Mouse (Mus musculus): ENCODE data around the gene Psap. TPM values are rescaled to one million over a fixed set of nuclear protein-coding genes. Genes with fewer than 3 reads are reported as not detected.
"Not testable (repeated sequence)": the region's sequence is repeated elsewhere in the genome, so short reads cannot be mapped to it uniquely, and the experiment has no call there.

The Psap gene
- polyA plus RNA-seq, 1 experiment from 2014 or later = 143 TPM

DNA sequence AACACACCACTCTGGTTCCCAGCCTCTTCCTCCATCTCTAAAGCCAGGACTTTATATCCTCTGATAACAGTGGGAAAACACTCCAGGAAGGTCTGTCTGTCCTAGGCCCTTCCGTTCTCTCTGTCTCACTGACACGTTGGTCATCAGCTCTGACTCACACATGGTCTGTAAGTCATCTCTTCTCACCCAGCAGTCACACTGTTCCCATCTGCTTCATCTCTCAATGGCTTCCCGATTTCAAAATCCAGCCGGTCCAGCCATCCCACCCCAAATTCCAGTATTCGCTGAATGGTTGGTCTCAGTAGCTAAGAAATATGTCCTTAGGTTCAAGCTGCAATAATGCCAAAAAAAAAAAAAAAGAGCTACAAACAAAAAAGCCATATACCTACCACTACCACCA, 33.5 kb upstream of the Psap start:
- Histone ChIP-seq H3K36me3 (ENCODE audit: control insufficient read depth, insufficient read depth) (no peaks in the 10 kb centered on the region), H3K27ac (ENCODE audit: low read length) (no peak overlapping the region), H3K27me3 (ENCODE audit: control insufficient read depth, insufficient read depth, low read length) (no peaks in the 10 kb centered on the region), H3K4me3 (ENCODE audit: low read length) (no peak overlapping the region), H3K9me3 (replicated peaks; ENCODE audit: control insufficient read depth, low read length) (no peaks in the 10 kb centered on the region), H3K9ac (ENCODE audit: low read length) (no peak overlapping the region), H3K4me1 (ENCODE audit: control insufficient read depth, insufficient read depth, low read length) (no peaks in the 10 kb centered on the region), H3K4me2 (ENCODE audit: low read depth, low read length) (no peak overlapping the region)
- 58% methylated on average over 5 of the region's 5 CpGs for WGBS
- ATAC-seq (replicated peaks; ENCODE audit: extremely low read depth, insufficient read depth, low FRiP score) = no peak

DNA sequence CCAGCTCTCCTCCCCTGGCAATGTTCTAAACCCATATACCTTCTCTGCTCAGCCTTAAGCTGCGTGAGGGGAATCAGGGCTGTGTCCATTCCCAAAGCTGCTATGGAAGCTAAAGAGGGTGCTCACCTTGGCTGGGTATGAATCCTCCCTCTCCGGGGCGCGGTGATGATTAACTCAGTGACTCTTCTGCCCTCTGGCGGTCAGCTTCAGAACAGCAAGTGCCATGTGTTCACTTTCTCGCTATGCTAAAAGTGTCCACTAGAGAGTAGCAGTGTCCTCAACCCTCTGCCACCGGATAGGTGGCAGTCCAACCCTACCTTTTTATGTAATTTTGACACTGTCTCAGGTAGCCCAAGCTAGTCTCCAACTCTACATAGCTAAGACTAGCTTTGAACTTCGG, 32.4 kb upstream of the Psap start:
- 1% methylated on average over 8 of the region's 8 CpGs for WGBS
- no peak overlapping the region for H3K4me2 ChIP-seq (ENCODE audit: low read depth, low read length)
- no peak for ATAC-seq (replicated peaks; ENCODE audit: extremely low read depth, insufficient read depth, low FRiP score)
- H3K4me3 ChIP-seq (ENCODE audit: low read length) = no peak overlapping the region
- no peaks in the 10 kb centered on the region for H3K9me3 ChIP-seq (replicated peaks; ENCODE audit: control insufficient read depth, low read length)
- H3K36me3 ChIP-seq (ENCODE audit: control insufficient read depth, insufficient read depth) = no peaks in the 10 kb centered on the region
- H3K4me1 ChIP-seq (ENCODE audit: control insufficient read depth, insufficient read depth, low read length) = no peaks in the 10 kb centered on the region
- no peak overlapping the region for H3K9ac ChIP-seq (ENCODE audit: low read length)
- no peaks in the 10 kb centered on the region for H3K27me3 ChIP-seq (ENCODE audit: control insufficient read depth, insufficient read depth, low read length)
- H3K27ac ChIP-seq (ENCODE audit: low read length) = no peak overlapping the region

DNA sequence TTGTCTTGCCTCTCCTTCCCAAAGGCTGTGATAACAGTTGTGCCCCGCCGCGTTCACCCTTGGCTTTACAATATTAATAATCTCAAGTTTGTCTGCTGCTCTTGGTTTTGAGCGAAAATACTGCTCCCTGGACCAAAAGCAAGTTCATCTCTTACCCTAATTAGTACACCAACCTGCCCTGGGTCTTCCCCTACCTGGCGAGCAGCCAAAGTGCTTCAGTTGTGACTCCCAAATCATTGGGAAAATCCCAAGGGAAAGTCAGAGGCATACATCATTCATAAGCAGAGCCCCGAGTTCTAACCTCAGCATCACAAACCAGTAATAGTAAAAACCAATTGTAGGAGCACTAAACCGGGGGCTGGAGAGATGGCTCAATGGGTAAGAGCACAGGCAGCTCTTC, 31.8 kb upstream of the Psap start:
- H3K4me2 ChIP-seq (ENCODE audit: low read depth, low read length) = no peak overlapping the region
- 76% methylated on average over 7 of the region's 7 CpGs for WGBS
- H3K4me1 ChIP-seq (ENCODE audit: control insufficient read depth, insufficient read depth, low read length) = no peaks in the 10 kb centered on the region
- H3K27me3 ChIP-seq (ENCODE audit: control insufficient read depth, insufficient read depth, low read length) = no peaks in the 10 kb centered on the region
- H3K9ac ChIP-seq (ENCODE audit: low read length) = no peak overlapping the region
- no peak overlapping the region for H3K4me3 ChIP-seq (ENCODE audit: low read length)
- H3K27ac ChIP-seq (ENCODE audit: low read length) = no peak overlapping the region
- no peak for ATAC-seq (replicated peaks; ENCODE audit: extremely low read depth, insufficient read depth, low FRiP score)
- no peaks in the 10 kb centered on the region for H3K36me3 ChIP-seq (ENCODE audit: control insufficient read depth, insufficient read depth)
- H3K9me3 ChIP-seq (replicated peaks; ENCODE audit: control insufficient read depth, low read length) = no peaks in the 10 kb centered on the region

DNA sequence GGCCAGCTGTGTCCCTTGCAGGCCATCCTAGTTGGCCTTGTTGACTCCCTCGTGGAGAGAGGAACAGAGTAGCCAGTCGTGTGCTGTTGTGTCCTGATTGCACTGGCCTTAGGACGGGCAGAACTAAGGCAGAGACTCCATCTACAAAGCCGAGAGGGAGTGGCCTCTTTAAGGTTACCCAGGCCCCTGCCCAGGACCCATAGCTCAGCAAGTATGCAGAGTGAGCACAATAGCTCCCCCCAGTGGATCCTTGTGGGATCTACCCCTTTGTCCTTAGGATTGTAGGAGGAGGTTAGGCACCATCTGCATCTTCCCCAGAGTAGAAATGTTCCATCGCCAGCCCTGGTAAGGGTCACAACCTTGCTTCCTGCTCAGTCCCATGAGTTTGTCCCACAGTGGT, 30.9 kb upstream of the Psap start:
- H3K4me3 ChIP-seq (ENCODE audit: low read length) = no peak overlapping the region
- WGBS = 38% methylated on average over 5 of the region's 5 CpGs
- no peak overlapping the region for H3K4me2 ChIP-seq (ENCODE audit: low read depth, low read length)
- no peak for ATAC-seq (replicated peaks; ENCODE audit: extremely low read depth, insufficient read depth, low FRiP score)
- H3K27ac ChIP-seq (ENCODE audit: low read length) = no peak overlapping the region
- H3K9ac ChIP-seq (ENCODE audit: low read length) = no peak overlapping the region
- no peaks in the 10 kb centered on the region for H3K4me1 ChIP-seq (ENCODE audit: control insufficient read depth, insufficient read depth, low read length)
- no peaks in the 10 kb centered on the region for H3K27me3 ChIP-seq (ENCODE audit: control insufficient read depth, insufficient read depth, low read length)
- H3K9me3 ChIP-seq (replicated peaks; ENCODE audit: control insufficient read depth, low read length) = no peaks in the 10 kb centered on the region
- no peaks in the 10 kb centered on the region for H3K36me3 ChIP-seq (ENCODE audit: control insufficient read depth, insufficient read depth)

DNA sequence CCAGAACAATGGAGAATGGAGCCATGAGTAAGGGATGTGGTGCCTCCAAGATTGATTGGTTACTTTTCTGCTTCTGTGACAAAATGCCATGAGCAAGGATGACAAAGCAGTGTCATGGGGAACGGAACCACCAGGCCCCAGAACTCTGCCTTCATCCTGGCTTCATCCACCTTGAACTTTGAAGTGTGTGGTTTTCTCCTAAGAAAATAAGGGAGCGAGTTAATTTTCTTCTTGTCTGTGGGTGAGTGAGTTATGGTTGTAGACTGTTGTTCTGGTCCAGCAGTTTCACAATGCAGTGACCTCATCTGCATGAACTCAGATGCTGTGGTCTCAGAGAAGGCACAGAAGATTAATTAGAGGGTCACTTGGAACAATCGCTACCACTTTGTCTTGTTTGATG, 29.1 kb upstream of the Psap start:
- H3K9me3 ChIP-seq (replicated peaks; ENCODE audit: control insufficient read depth, low read length); H3K9ac ChIP-seq (ENCODE audit: low read length); H3K4me3 ChIP-seq (ENCODE audit: low read length); ATAC-seq (replicated peaks; ENCODE audit: extremely low read depth, insufficient read depth, low FRiP score); H3K27ac ChIP-seq (ENCODE audit: low read length); H3K36me3 ChIP-seq (ENCODE audit: control insufficient read depth, insufficient read depth); H3K27me3 ChIP-seq (ENCODE audit: control insufficient read depth, insufficient read depth, low read length); H3K4me1 ChIP-seq (ENCODE audit: control insufficient read depth, insufficient read depth, low read length); H3K4me2 ChIP-seq (ENCODE audit: low read depth, low read length): not testable (repeated sequence)
- 80% methylated on average over 3 of the region's 3 CpGs for WGBS

DNA sequence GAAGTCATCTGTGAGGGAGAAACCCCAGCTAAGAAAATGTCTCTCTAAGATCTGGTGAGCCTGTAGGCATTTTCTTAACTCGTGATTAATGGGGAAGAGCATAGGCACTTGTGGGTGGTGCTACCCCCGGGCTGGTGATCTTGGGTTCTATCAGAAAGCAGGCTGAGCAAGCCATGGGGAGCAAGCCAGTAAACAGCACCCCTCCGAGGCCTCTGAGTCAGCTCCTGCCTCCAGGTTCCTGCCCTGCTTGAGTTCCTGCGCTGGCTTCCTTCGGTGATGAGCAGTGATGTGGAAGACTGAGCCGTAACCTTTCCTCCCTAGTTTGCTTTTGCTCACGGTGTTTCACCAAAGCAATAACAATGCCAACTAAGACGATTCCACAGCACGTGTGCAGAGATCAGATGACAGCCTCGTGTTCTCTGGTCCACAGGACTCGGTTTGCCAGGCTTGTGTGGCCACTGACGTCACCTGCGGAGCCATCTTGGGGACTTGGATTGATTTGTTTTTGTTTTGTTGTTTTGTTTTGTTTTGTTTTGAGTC, 26.9 kb upstream of the Psap start:
- Histone ChIP-seq H3K4me1 (ENCODE audit: control insufficient read depth, insufficient read depth, low read length) (no peaks in the 10 kb centered on the region), H3K9me3 (replicated peaks; ENCODE audit: control insufficient read depth, low read length) (no peaks in the 10 kb centered on the region), H3K4me3 (ENCODE audit: low read length) (no peak overlapping the region), H3K27ac (ENCODE audit: low read length) (no peak overlapping the region), H3K27me3 (ENCODE audit: control insufficient read depth, insufficient read depth, low read length) (no peaks in the 10 kb centered on the region), H3K9ac (ENCODE audit: low read length) (no peak overlapping the region), H3K4me2 (ENCODE audit: low read depth, low read length) (no peak overlapping the region), H3K36me3 (ENCODE audit: control insufficient read depth, insufficient read depth) (no peaks in the 10 kb centered on the region)
- no peak for ATAC-seq (replicated peaks; ENCODE audit: extremely low read depth, insufficient read depth, low FRiP score)
- WGBS = 76% methylated on average over 13 of the region's 13 CpGs

DNA sequence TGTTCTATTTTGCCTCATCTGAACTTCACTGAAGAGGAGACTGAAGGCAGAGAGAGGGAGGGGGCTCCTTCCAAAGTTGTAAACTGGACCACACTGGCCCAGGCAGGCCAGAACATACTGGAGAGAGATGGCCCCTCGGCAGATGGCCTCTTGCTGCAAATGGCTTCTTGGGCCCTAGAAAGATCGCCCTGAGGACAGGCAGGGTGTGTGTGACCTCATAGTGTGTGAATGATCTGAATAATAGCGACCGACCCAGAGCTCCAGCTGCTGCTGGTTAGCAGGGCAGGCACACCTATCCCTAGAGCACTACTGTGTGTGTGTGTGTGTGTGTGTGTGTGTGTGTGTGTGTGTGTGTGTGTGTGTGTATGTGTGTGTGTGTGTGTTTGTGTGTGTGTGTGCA, 25.2 kb upstream of the Psap start:
- no peak overlapping the region for H3K9ac ChIP-seq (ENCODE audit: low read length)
- H3K27ac ChIP-seq (ENCODE audit: low read length) = no peak overlapping the region
- no peak for ATAC-seq (replicated peaks; ENCODE audit: extremely low read depth, insufficient read depth, low FRiP score)
- 76% methylated on average over 4 of the region's 4 CpGs for WGBS
- H3K9me3 ChIP-seq (replicated peaks; ENCODE audit: control insufficient read depth, low read length) = no peaks in the 10 kb centered on the region
- no peaks in the 10 kb centered on the region for H3K27me3 ChIP-seq (ENCODE audit: control insufficient read depth, insufficient read depth, low read length)
- no peak overlapping the region for H3K4me2 ChIP-seq (ENCODE audit: low read depth, low read length)
- no peaks in the 10 kb centered on the region for H3K4me1 ChIP-seq (ENCODE audit: control insufficient read depth, insufficient read depth, low read length)
- H3K4me3 ChIP-seq (ENCODE audit: low read length) = no peak overlapping the region
- H3K36me3 ChIP-seq (ENCODE audit: control insufficient read depth, insufficient read depth) = no peaks in the 10 kb centered on the region

DNA sequence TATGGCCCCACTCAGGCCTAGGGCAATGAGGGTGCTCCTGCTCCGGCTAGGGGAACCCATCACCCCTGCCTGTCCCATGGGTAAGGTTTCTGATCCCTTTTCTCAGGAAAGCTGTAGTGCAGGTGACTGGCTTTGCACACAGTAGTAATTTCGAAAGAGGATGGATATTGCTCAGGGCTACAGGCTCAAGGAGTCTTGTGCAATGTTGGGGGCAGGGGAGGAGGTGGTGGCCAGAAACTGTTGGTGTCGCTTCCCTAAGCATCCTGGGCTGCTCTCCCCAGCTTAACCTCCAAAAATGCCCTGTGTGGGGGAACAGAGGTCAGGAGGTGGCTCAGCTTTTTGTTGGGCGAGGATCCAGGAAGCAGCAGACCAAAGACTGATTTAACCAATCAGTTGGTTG, 24.8 kb upstream of the Psap start:
- Histone ChIP-seq H3K9me3 (replicated peaks; ENCODE audit: control insufficient read depth, low read length) (no peaks in the 10 kb centered on the region), H3K27ac (ENCODE audit: low read length) (no peak overlapping the region), H3K4me3 (ENCODE audit: low read length) (no peak overlapping the region), H3K27me3 (ENCODE audit: control insufficient read depth, insufficient read depth, low read length) (no peaks in the 10 kb centered on the region), H3K36me3 (ENCODE audit: control insufficient read depth, insufficient read depth) (no peaks in the 10 kb centered on the region), H3K4me2 (ENCODE audit: low read depth, low read length) (no peak overlapping the region), H3K4me1 (ENCODE audit: control insufficient read depth, insufficient read depth, low read length) (no peaks in the 10 kb centered on the region), H3K9ac (ENCODE audit: low read length) (no peak overlapping the region)
- WGBS = 75% methylated on average over 4 of the region's 4 CpGs
- ATAC-seq (replicated peaks; ENCODE audit: extremely low read depth, insufficient read depth, low FRiP score) = no peak

DNA sequence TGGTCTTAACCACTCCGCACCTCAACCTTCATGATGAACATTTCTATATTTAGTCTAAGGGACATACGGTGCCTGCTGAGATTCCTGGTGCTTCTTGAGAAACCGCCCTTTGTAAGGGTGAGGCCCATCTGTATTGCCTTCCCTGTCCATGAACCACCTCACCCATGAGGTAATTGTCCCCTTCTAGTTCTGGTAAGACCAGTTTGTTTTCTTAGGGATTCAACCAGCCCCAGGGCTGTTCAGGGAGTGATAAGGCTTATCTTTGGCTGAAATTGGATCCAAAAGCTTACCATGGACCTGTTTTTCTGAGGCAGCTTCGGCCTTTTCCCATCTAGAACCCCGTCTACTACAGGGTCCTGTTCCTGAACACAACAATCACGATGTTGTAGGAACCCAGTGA, 21.3 kb upstream of the Psap start:
- ATAC-seq (replicated peaks; ENCODE audit: extremely low read depth, insufficient read depth, low FRiP score) = no peak
- Histone ChIP-seq H3K4me2 (ENCODE audit: low read depth, low read length) (no peak overlapping the region), H3K4me3 (ENCODE audit: low read length) (no peak overlapping the region), H3K9me3 (replicated peaks; ENCODE audit: control insufficient read depth, low read length) (no peaks in the 10 kb centered on the region), H3K4me1 (ENCODE audit: control insufficient read depth, insufficient read depth, low read length) (peaks cover 5% of the 10 kb centered on the region; the same call in 1 of the 2 replicates), H3K27me3 (ENCODE audit: control insufficient read depth, insufficient read depth, low read length) (no peaks in the 10 kb centered on the region), H3K27ac (ENCODE audit: low read length) (no peak overlapping the region), H3K36me3 (ENCODE audit: control insufficient read depth, insufficient read depth) (no peaks in the 10 kb centered on the region), H3K9ac (ENCODE audit: low read length) (no peak overlapping the region)
- WGBS = 52% methylated on average over 6 of the region's 6 CpGs
